Mouse (Mus musculus) forebrain, postnatal 0 days (tissue): Measurements from ENCODE around the gene Gucy2g. TPM values are rescaled to one million over a fixed set of nuclear protein-coding genes. Genes with fewer than 3 reads are reported as not detected.

Experiments
- ATAC-seq: fragments of 200-750 bp; cut with Nextera tagmentation; 2 replicates; pipeline ENCODE4 v1.8.0; 2017; ENCODE audit warnings: mild to moderate bottlenecking, moderate library complexity
- DNase-seq: peaks from one replicate; pipeline ENCODE4 v3.0.0-alpha.2; 2015
- H3K27ac ChIP-seq: fragments of 300-500 bp; sonication (generic); 2 replicates; pipeline ENCODE4 v1.5.1; 2014; ENCODE audit warnings: low read depth, mild to moderate bottlenecking, antibody characterized with exemption, low read length, moderate library complexity, mixed read lengths
- H3K27me3 ChIP-seq: fragments of 300-500 bp; sonication (generic); 2 replicates; pipeline ENCODE4 v1.6.1; 2014; ENCODE audit warnings: mild to moderate bottlenecking, low read length, mixed read lengths; ENCODE audit not compliant: insufficient read depth
- H3K36me3 ChIP-seq: fragments of 300-500 bp; sonication (generic); 2 replicates; pipeline ENCODE4 v1.6.1; 2014; ENCODE audit warnings: mild to moderate bottlenecking, moderate library complexity; ENCODE audit not compliant: insufficient read depth
- H3K4me1 ChIP-seq: fragments of 300-500 bp; sonication (generic); 2 replicates; pipeline ENCODE4 v1.6.1; 2014; ENCODE audit warnings: antibody characterized with exemption; ENCODE audit not compliant: insufficient read depth
- H3K4me2 ChIP-seq: fragments of 300-500 bp; sonication (generic); 2 replicates; pipeline ENCODE4 v1.6.1; 2014; ENCODE audit warnings: low read depth, mild to moderate bottlenecking, moderate library complexity
- H3K4me3 ChIP-seq: fragments of 300-500 bp; sonication (generic); 2 replicates; pipeline ENCODE4 v1.5.1; 2014; ENCODE audit warnings: low read depth, low read length, mixed read lengths
- H3K9ac ChIP-seq: fragments of 300-500 bp; sonication (generic); 2 replicates; pipeline ENCODE4 v1.6.1; 2014; ENCODE audit warnings: mild to moderate bottlenecking
- H3K9me3 ChIP-seq: fragments of 300-500 bp; sonication (generic); 2 replicates; pipeline ENCODE4 v1.6.1; 2016; ENCODE audit warnings: low read length
- CTCF ChIP-seq: sonication (generic); IDR thresholded peaks from 2 replicates; pipeline ENCODE4 v1.5.1; 2016; ENCODE audit warnings: antibody characterized with exemption, control low read depth, low read depth
- whole genome bisulfite sequencing: fragments of 180-500 bp; shearing (Covaris S2); extraction: QIAGEN DNeasy Blood & Tissue Kit; methylation state at CpG from one replicate; pipeline ENCODE4 v1.1.7; 2014; 5-methylcytosine and 5-hydroxymethylcytosine counted together
- polyA plus RNA-seq: library from polyadenylated mRNA; unstranded; fragments of >200 nt; fragmentation: Nextera tagmentation; extraction: Ambion mirVana; gene quantifications from 2 replicates; pipeline ENCODE4 v1.2.1, GENCODE M21; 2015
- total RNA-seq: library from RNA; depleted of rRNA; stranded (reverse); fragments of >200 nt; gene quantifications from 2 replicates; pipeline ENCODE4 v1.2.3, GENCODE M21; 2014

Gucy2g gene
- total and polyA plus RNA-seq, 2 experiments from 2014 or later, result 0.14 to 0.22 TPM

- ATAC-seq (no peak), DNase-seq (no peak)
- Histone ChIP-seq H3K27me3 (no peaks in the 10 kb centered on the region), H3K9me3 (no peaks in the 10 kb centered on the region), H3K4me3 (no peak overlapping the region), H3K4me2 (no peak overlapping the region), H3K36me3 (no peaks in the 10 kb centered on the region), H3K27ac (no peak overlapping the region), H3K4me1 (no peaks in the 10 kb centered on the region), H3K9ac (no peak overlapping the region)
- 83% methylated on average over 5 of the region's 5 CpGs for whole genome bisulfite sequencing
- no peak for TF ChIP-seq CTCF
Measured at GRCm38 (mm10) chr19:55269051-55269450, 28.0 kb upstream of the Gucy2g start.

- Histone ChIP-seq H3K36me3 (no peaks in the 10 kb centered on the region), H3K4me2 (no peak overlapping the region), H3K9me3 (no peaks in the 10 kb centered on the region), H3K27ac (no peak overlapping the region), H3K27me3 (no peaks in the 10 kb centered on the region), H3K9ac (no peak overlapping the region), H3K4me1 (no peaks in the 10 kb centered on the region), H3K4me3 (no peak overlapping the region)
- WGBS, result 79% methylated on average over 3 of the region's 3 CpGs
- no peak for TF ChIP-seq CTCF
- no peak for ATAC-seq
- no peak for DNase-seq
Measured at GRCm38 (mm10) chr19:55268150-55268549, 27.1 kb upstream of the Gucy2g start.

GRCm38 (mm10) chr19:55266786-55267185, 25.8 kb upstream of the Gucy2g start:
- Histone ChIP-seq H3K4me1 (no peaks in the 10 kb centered on the region), H3K9ac (no peak overlapping the region), H3K27ac (no peak overlapping the region), H3K27me3 (no peaks in the 10 kb centered on the region), H3K36me3 (no peaks in the 10 kb centered on the region), H3K9me3 (no peaks in the 10 kb centered on the region), H3K4me2 (no peak overlapping the region), H3K4me3 (no peak overlapping the region)
- DNase-seq (no peak), ATAC-seq (no peak)
- no peak for TF ChIP-seq CTCF
- 90% methylated on average over 3 of the region's 3 CpGs for WGBS

GRCm38 (mm10) chr19:55265269-55265668, 24.2 kb upstream of the Gucy2g start:
- no peak overlapping the region for H3K9ac ChIP-seq
- no peak for TF ChIP-seq CTCF
- no peak overlapping the region for H3K4me2 ChIP-seq
- H3K4me1 ChIP-seq, result no peaks in the 10 kb centered on the region
- H3K4me3 ChIP-seq, result no peak overlapping the region
- WGBS, result 68% methylated on average over 3 of the region's 3 CpGs
- H3K27me3 ChIP-seq, result no peaks in the 10 kb centered on the region
- ATAC-seq (no peak), DNase-seq (no peak)
- no peak overlapping the region for H3K27ac ChIP-seq
- no peaks in the 10 kb centered on the region for H3K9me3 ChIP-seq
- no peaks in the 10 kb centered on the region for H3K36me3 ChIP-seq

- no peak overlapping the region for H3K9ac ChIP-seq
- 77% methylated on average over 12 of the region's 12 CpGs for WGBS
- no peak overlapping the region for H3K4me2 ChIP-seq
- H3K4me1 ChIP-seq, result no peaks in the 10 kb centered on the region
- H3K36me3 ChIP-seq, result no peaks in the 10 kb centered on the region
- H3K27ac ChIP-seq, result no peak overlapping the region
- H3K4me3 ChIP-seq, result no peak overlapping the region
- ATAC-seq (no peak), DNase-seq (no peak)
- TF ChIP-seq CTCF, result no peak
- no peaks in the 10 kb centered on the region for H3K9me3 ChIP-seq
- no peaks in the 10 kb centered on the region for H3K27me3 ChIP-seq
Measured at GRCm38 (mm10) chr19:55260389-55261184, 19.6 kb upstream of the Gucy2g start.

- H3K27me3 ChIP-seq, result no peaks in the 10 kb centered on the region
Measured at GRCm38 (mm10) chr19:55258514-55258913, 17.5 kb upstream of the Gucy2g start.

GRCm38 (mm10) chr19:55257656-55258375, 16.8 kb upstream of the Gucy2g start:
- ATAC-seq (no peak), DNase-seq (no peak)
- Histone ChIP-seq H3K36me3 (no peaks in the 10 kb centered on the region), H3K9ac (no peak overlapping the region), H3K4me1 (no peaks in the 10 kb centered on the region), H3K4me2 (no peak overlapping the region), H3K9me3 (no peaks in the 10 kb centered on the region), H3K27me3 (no peaks in the 10 kb centered on the region), H3K27ac (no peak overlapping the region), H3K4me3 (no peak overlapping the region)
- 91% methylated on average over 5 of the region's 5 CpGs for WGBS
- no peak for TF ChIP-seq CTCF

More at GRCm38 (mm10) chr19:55258514-55258913, 17.5 kb upstream of the Gucy2g start:
- ATAC-seq, result no peak
- Histone ChIP-seq H3K36me3 (no peaks in the 10 kb centered on the region), H3K4me3 (no peak overlapping the region), H3K9me3 (no peaks in the 10 kb centered on the region), H3K4me1 (no peaks in the 10 kb centered on the region), H3K4me2 (no peak overlapping the region), H3K9ac (no peak overlapping the region), H3K27ac (no peak overlapping the region)
- no peak for TF ChIP-seq CTCF
- WGBS, result 94% methylated on average over 5 of the region's 5 CpGs
- DNase-seq, result no peak
